Mouse (Mus musculus) kidney, adult 11 months (tissue): ENCODE measurements around the gene Obox1.
"Not testable (repeated sequence)": the region's sequence is repeated elsewhere in the genome, so short reads cannot be mapped to it uniquely, and the experiment has no call there.

Experiments
- DNase-seq: peaks from one replicate; pipeline ENCODE4 v3.0.0; 2022

Obox1 gene

GRCm38 (mm10) chr7:15388421-15388998 lies at the start of gene Obox1, which contains the start of gene Obox2:
Obox1 (plus strand) TSS chr7:15388948.
Obox2 (plus strand) TSS chr7:15388721.
- DNase-seq = not testable (repeated sequence)

DNA sequence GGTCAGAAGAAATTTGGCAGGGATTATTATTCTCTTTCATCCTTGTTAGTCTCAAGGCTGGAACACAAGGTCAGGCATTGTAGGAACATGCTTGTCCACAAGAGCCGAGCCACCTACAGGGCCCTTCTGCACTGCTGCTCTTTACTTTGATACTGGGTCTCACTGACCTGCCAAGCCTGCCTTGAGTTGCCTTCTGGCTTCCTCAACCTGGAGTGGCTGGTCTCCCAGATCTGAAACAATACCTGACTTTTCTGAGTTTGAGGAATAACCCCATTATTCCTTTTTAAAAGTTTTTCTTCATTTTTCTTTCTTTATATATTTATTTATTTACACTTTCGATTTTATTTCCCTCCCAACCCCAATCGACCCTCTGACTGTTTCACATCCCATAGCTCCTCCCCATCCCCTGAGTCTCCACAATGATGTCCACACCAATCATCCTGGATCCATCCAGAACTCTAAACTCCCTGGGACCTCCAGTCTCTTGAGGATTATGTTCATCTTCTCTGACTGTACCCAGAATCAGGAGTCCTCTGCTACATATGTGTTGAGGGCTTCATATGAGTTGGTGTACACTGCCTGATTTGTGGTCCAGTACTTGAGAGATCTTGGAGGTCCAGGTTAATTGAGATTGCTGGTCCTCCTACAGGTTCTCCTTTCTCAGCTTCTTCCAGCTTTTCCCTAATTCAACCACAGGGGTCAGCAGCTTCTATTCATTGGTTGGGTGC lies 10.6 kb downstream of the Obox1 start:
- not testable (repeated sequence) for DNase-seq

DNA sequence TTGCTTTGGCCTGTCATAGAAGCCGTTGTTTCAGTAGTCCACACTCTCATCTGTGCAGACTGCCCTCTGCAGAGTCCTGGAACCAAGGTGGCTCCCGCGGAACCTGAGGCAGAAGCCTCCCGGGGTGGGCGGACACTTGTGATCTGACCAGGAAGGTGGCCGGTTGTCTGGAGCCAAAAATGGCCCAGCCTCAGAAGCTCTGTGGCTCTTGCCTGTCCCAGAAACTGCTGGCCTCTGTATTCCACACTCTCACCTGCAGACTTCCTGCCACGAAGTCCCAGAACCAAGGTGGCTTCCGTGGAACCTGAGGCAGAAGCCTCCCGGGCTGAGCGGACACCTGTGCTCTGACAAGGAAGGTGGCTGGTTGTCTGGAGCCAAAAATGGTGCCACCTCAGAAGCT lies 18.1 kb downstream of the Obox1 start:
- not testable (repeated sequence) for DNase-seq

DNA sequence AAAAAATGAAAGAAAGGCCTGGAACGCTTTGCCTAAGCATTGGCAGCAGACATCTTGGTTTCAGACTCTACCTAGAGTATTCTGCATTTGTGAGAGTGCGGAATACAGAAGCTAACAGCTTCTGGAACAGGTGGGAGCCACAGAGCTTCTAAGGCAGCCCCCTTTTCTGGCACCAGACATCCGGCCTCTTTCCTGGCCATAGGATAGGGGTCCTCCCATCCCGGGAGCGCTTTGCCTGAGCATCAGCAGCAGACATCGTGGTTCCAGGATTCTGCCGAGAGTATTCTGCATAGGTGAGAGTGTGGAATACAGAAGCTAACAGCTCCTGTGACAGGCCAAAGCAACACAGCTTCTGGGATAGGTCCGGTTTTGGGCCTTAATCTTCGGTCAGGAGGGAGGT lies 29.3 kb downstream of the Obox1 start:
- not testable (repeated sequence) for DNase-seq

DNA sequence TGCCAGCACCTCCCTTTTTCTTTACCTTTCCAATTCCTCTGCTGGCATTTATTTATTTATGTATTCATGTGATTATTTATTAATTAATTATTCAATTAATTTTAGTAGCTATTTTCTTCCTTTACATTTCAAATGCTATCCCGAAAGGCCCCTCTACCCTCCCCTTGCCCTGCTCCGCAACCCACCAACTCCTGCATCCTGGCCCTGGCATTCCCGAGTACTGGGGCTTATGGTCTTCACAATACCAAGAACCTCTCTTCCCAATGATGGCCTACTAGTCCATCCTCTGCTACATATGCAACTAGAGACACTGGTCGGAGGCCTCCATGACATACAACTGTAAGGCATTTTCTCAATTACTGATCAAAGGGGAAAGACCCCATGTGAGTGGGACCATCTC lies 36.8 kb downstream of the Obox1 start:
- not testable (repeated sequence) for DNase-seq

DNA sequence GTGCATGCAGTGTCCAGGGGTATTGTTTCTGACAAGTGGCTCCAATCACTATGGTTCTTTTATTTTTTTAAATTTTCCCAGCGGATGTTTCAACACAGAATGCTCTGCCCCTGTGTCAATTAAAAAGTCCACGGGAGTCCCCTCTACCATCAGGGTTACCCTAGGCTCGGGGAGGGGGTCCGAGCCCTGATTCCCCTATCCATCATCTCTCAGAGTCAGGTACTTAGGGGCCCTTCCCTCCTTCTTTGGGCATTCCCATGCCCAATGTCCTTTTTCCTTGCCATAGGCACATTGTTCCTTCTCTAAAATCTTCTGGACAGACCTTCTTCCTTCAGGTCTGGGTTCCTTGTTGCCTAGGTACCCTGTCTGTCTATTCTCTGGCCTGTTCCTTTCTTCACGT lies 120.7 kb downstream of the Obox1 start:
- not testable (repeated sequence) for DNase-seq
